Mouse (Mus musculus) small intestine, adult 10 weeks (tissue): ENCODE data around the gene Acly. TPM values are rescaled to one million over a fixed set of nuclear protein-coding genes. Genes with fewer than 3 reads are reported as not detected.

Experiments used
- polyA plus RNA-seq: library from polyadenylated mRNA; stranded (reverse); fragments of 350-450 nt; fragmentation: Illumina TruSeq; extraction: RNeasy Lipid Tissue Mini Kit (QIAGEN cat#74804); gene quantifications from one replicate; pipeline ENCODE4 v1.2.3, GENCODE M21; 2014; ENCODE audit warnings: low replicate concordance

The Acly gene
- 28.1 TPM for polyA plus RNA-seq

GRCm38 (mm10) chr11:100527458-100528374, at the start of gene Acly:
Gene Acly, minus strand, starts transcription at chr11:100528000.

GRCm38 (mm10) chr11:100574708-100575483, 47.1 kb upstream of the Acly start, which contains the start of gene Cnp:
Gene Cnp, plus strand, starts transcription at chr11:100574904.

GRCm38 (mm10) chr11:100544832-100545745, 17.3 kb upstream of the Acly start, which contains the start of gene Ttc25:
Gene Ttc25, plus strand, starts transcription at chr11:100545607.

GRCm38 (mm10) chr11:100472197-100472934, 55.4 kb downstream of the Acly start, which contains the start of gene Klhl11:
Gene Klhl11, minus strand, starts transcription at chr11:100472741.

GRCm38 (mm10) chr11:100441797-100442196, 86.0 kb downstream of the Acly start, which contains the start of the genes Nt5c3b and Klhl10:
Gene Nt5c3b, minus strand, starts transcription at chr11:100441808.
Gene Klhl10, plus strand, starts transcription at chr11:100441917.

Other genes starting within 250 kb of the Acly start
- gene Eif1, start 208.1 kb downstream of the Acly start, polyA plus RNA-seq = 1,556 TPM
- gene Gast, start 193.6 kb downstream of the Acly start, polyA plus RNA-seq = not detected
- 0.22 TPM for gene Hap1, start 171.9 kb downstream of the Acly start, polyA plus RNA-seq
- gene Jup, start 130.2 kb downstream of the Acly start, polyA plus RNA-seq = 3.0 TPM
- gene P3h4, start 113.2 kb downstream of the Acly start, polyA plus RNA-seq = not detected
- gene Fkbp10, start 112.3 kb downstream of the Acly start, polyA plus RNA-seq = not detected
- gene Nt5c3b, start 86.2 kb downstream of the Acly start, polyA plus RNA-seq = 3.2 TPM
- gene Klhl10, start 86.1 kb downstream of the Acly start, polyA plus RNA-seq = not detected
- 2.3 TPM for gene Klhl11, start 55.3 kb downstream of the Acly start, polyA plus RNA-seq
- not detected for gene Ttc25, start 17.6 kb upstream of the Acly start, polyA plus RNA-seq
- 3.5 TPM for gene Cnp, start 46.9 kb upstream of the Acly start, polyA plus RNA-seq
- gene Nkiras2, start 91.2 kb upstream of the Acly start, polyA plus RNA-seq = 2.9 TPM
- gene Dnajc7, start 92.2 kb upstream of the Acly start, polyA plus RNA-seq = 243 TPM
- not detected for gene Zfp385c, start 164.5 kb upstream of the Acly start, polyA plus RNA-seq
- 0.45 TPM for gene Dhx58, start 176.3 kb upstream of the Acly start, polyA plus RNA-seq
- 0.48 TPM for gene Kat2a, start 184.5 kb upstream of the Acly start, polyA plus RNA-seq
- not detected for gene Hspb9, start 185.8 kb upstream of the Acly start, polyA plus RNA-seq
- 45.0 TPM for gene Rab5c, start 210.2 kb upstream of the Acly start, polyA plus RNA-seq
- not detected for gene Kcnh4, start 231.9 kb upstream of the Acly start, polyA plus RNA-seq
- not detected for gene Hcrt, start 234.9 kb upstream of the Acly start, polyA plus RNA-seq
- gene Ghdc, start 243.0 kb upstream of the Acly start, polyA plus RNA-seq = 1.7 TPM